Mouse (Mus musculus): ENCODE measurements around the gene Cyp1b1. TPM values are rescaled to one million over a fixed set of nuclear protein-coding genes. Genes with fewer than 3 reads are reported as not detected.

Gene Cyp1b1
- polyA plus RNA-seq (2017; shearing (Covaris generic)) = not detected

DNA sequence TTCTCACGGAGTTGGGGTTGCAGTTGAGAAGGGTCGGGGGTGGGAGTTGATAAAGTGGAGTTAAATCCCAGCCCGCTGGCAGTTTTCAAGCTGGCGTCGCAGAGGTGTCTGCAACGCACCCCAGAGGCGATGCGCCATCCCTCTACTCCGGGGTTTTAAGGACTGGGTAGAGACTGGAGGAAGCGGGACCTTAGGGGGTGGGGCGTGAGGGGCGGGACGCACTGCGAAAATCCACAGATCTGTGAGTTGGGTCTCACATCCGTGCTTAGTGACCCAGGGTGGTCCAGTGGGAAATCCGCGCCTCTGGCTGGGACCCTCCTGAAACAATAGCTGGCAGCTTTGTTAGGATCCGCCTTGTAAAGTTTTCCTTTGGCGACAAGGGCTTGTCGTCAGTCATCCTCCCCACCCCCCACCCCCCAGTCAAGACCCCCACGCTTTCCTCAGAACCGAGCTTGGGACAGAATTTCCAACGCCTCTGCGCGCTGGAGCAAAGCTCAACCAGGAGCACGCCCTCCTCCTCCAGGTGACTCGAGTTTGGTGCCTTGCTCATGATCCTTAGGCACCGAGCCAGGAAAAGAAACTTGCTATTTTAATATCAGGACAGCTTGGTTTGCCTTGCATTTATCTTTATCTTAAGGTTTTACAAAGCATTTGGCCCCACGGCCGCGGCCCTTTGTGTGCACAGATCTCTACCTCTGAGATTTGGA lies at the start of gene Cyp1b1:
Gene Cyp1b1, minus strand, starts transcription at position 131 of the 707 bp plus-strand sequence.
- peak; percentile 8 for ATAC-seq

DNA sequence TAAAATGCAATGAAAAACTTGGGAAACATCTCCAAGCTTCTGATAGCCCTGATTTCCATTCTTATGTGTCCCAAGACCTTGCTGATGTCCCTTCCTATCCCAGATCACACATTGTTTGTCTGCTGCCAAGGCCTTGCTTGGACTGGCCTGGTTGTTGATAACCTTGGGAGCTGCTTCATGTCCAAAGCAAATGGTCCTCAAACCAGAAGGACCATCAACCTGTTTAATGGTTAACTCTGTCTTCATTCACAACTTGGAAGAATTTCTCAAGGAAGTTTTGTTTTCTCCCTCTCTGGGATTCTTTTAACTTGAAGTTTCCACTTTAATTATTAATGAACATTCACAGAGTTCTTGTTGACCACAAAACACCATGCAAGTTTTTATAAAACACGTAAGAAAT lies 47.0 kb upstream of the Cyp1b1 start:
- no peak for ATAC-seq

DNA sequence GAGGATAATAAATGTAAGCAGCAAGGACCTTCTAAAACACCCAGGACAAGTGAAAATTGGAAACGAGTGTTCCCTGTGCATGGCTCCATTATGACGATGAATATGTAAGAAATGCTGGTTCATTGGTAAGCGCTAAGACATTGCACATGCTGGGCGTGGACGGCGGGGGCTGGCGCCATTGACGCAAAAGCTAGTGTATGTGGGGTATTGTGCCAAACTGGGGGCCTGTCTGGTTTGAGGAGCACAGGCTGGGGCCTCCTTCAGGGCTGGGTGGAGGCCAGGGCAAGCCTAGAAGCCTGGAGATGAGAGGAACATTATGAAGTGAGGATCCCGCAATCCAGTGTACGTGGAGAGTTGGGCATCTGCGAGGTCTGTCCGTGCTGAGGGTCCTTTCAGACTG lies 39.0 kb upstream of the Cyp1b1 start:
- no peak for ATAC-seq

DNA sequence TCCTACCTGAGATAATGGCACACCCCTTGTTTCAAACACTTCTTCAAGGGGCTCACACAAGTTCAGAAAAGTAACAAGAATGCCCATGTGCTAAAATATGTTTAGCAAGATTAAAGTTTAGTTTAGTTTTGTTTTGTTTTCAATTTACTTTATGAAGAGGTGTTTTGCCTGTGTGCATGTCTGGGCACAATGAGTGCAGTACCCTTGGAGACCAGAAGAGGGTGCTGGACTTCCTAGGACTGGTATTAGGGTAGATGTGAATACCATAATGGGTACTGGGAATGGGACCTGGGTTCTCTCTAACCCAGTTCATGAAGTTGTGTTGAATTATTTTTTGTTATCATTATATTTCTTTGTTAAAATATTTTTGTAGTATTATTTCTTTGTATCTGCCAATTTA lies 38.0 kb upstream of the Cyp1b1 start:
- no peak for ATAC-seq

DNA sequence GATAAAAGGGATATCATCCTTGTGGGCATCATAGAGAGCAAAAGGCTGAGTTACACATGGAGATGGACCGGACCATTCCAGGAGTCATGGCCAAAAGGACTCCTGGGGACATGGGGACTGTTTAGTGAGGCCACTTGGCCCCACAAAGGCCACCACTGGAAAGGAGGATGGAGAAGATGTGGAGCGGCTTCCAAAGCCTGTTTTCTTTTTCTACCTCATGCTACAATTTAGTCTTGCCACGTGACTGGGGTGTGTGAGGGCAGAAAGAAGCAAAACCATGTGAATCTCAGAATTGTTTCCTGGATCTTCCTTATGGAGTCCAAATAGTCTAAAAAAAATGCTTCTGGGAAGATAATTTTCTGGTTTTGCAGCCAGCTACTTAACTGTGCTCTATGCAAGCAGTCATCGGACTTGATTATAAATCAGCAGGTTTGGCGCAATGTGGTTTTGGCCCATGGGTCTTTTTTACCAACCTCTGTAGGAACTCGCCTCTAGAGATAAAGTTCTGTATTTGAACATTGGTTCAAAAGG lies 36.9 kb upstream of the Cyp1b1 start:
- ATAC-seq = no peak

DNA sequence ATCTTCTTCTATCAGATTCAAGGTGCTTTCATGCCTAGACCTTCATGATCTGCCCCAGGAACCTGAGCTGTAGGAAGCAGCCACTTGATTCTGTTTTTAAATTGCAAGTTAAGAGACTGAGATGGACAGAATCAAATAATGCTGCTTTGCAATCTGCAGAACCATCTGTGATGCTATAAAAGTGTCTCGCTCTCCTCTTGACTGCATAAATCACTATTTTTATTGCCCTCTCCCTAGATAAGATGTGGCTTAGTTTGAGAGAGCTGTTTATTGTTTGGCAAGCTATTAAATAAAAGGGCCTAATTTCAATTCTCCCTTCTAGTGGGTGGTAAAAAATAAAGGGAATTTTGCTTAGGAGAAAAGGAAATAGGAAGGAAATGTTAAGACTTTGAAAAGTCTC lies 34.8 kb upstream of the Cyp1b1 start:
- no peak for ATAC-seq

DNA sequence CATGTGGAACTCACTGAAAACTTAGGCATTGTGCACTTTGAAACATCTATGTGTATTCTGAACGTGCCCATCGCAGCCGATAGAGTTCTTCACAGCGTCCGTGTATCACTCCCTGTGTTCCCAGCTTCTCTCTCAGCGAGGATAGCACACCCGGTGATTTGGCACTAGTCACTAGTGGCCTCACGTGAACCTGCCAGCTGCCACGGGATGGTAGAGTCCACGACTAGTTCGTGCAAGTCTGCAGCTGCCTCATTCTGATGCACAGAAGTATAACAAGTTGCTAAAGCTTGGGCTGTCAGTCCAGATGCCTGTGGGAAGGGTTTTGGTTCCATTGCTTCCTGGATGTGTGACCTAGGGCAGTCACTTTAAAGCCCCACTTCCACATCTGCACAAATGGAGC lies 32.1 kb upstream of the Cyp1b1 start:
- no peak for ATAC-seq

DNA sequence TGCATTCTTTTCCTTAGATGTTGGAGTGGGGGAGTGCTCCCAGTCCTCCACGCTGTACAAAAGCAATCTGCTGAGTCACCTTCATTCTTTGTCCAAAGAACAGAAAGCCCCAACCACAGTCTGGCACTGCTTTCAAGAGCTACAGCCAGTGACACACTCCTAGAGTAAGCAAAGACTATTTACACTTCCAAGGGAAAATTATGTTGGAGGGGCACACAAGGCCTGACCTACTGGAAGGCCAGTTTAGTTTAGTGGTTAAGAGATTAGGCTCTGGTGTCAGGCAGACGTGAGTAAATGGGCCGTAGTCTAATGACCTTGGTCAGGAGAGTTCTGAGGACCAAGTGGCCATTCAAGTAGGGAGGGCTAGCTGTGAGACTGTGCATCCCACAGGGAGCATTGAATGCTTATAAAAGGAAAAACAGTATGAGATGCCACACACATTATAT lies 31.3 kb upstream of the Cyp1b1 start:
- ATAC-seq = no peak

DNA sequence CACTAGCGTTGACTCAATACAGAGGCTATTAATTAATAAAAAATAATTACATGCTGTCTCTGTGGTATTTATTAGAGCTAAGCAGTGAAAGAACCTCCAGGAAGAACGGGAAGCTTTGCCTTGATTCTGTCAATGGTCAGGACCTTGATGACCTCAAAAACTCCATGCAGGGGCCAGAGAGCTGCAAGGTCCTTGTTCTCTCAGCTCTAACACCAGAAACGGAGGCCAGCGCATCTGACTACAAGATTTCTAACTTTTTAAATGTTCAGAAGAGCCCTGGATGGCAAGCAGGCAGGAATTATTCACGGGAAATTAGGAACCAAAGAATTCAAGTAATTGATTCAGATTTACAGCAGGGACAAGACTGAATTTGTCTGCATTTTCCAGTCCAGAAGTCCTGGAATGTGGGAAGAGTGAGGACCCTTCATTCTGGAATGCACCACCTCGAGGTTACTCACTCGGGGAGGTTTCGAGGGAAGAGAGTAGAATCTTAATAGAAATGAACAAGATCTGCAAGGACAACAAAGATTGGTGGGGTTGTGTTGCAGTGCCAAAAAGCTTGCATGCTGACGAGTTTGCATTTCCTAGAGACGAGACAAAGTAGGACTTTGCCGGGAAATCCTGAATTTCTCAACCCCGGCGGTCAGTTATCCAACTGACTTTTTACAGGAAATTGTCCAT lies 30.3 kb upstream of the Cyp1b1 start:
- no peak for ATAC-seq

DNA sequence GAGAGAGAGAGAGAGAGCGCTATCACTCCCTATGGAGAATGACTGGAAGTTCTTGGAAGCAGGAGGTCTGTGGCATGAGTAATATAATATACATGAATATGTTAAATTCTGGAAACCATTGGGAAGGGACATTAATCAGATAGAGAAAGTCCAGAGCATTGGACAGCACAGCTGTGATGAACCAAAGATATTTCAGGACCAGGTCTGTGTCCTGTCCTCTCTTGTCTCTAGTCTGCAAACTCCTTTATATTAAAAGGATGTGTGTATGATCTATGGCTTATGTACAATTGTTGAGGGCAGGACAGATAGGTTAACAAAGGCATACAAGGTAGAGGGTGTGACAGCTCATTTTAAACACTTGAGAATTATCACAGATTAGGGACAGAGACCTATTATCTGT lies 28.6 kb upstream of the Cyp1b1 start:
- no peak for ATAC-seq

DNA sequence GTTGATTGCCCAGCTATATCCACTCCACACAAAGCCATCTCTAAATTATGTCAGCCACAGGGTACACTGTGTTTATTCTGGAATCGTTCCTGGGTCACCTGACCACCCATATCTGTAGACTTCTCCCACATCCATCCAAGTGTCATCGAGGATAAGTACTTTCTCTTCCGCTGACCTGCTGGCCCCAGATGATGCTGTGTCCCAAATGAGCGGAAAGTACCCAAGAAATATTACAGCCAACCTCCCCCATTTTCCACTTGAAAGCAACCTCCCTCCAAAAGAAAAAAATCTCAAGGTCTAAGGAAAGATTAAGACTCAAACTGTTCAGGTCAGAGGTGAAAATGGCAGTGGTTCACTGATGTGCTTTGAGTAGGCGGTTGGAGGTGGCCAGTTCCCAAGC lies 27.8 kb upstream of the Cyp1b1 start:
- no peak for ATAC-seq

DNA sequence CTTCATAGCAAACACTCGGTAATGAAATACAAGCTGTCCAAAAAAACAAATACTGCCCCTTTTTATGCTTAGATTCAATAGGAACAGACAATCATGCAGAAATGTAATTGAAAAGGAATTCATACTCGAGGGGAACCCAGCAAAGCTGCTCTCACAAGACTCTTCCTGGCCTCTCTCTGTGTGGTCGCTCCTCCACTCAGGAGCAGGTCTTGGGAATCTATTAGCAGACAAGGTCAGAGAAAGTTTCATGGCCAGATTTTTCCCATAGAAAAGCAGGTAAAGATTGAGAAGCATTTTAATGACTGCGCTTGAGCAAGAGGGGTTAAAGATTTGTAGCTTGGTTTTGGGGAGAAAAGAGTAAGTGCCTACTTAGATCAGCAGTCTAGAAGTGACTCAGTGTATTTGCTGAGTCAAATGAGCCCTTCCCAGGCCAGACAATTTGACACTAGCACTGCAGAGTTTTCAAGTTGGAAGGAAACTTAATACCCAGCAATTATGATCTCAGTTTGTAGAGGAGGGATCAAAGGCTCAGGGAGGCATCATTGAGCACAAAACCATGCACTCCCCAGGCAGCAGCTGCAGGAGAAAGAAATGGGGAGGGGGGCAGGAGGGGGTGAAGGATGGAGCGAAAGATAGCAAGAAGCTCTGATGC lies 24.1 kb upstream of the Cyp1b1 start:
- ATAC-seq = no peak

DNA sequence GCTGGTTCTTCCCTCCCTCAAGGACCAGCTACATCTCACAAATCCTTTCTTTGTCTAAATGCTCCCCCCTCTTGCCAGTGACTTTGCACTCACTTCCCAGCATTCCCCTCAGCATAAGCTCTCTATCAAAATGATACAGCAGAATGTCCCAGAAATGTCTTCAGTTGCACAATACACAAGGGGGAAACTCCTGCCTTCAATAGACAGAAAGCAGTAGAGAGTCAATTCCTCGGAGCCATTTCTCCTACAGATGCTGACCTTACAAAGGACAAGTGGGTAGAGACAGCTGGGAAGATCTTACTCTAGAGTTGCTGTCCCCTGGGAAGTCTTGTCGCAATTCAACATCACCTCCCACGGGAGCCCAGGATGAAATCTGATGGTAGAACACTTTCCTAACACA lies 22.7 kb upstream of the Cyp1b1 start:
- no peak for ATAC-seq

DNA sequence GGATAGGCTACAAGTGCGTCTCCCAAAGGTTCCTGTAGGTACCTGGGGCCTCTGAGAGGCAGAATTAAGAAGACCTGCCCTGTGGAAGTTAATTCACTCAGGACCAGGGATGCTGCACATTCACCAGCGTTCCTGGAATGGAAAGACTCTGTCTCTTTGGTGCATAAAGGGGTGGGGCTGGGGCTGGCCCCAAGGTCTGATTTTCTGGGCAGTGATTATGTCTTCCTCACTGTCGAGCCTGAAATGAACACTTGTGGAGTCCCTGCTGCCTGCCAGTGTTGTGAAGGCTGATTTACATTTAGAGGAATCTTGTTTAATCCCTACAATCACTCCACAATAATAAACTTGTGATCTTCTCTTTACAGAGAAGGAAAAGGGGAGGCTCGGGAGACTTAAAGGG lies 18.2 kb upstream of the Cyp1b1 start:
- ATAC-seq = no peak

DNA sequence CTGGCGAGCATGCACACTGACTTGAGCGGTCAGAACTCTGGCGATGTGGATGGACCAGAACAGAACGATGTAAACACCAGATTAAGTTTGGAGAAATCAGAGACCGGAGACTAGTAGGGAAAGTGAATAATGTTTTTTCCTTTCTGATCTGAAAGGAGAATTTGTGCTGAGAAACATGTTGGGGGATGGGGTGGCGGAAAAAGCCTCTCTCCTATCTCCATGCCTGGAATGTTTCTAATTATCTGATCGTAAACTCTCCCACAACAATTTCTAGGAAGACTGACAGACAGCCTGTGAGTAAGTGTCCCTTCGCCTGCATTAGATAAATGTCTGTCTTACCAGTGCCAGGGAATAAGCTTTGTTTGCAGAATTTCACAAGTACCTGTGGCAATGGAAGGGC lies 16.1 kb upstream of the Cyp1b1 start:
- no peak for ATAC-seq

DNA sequence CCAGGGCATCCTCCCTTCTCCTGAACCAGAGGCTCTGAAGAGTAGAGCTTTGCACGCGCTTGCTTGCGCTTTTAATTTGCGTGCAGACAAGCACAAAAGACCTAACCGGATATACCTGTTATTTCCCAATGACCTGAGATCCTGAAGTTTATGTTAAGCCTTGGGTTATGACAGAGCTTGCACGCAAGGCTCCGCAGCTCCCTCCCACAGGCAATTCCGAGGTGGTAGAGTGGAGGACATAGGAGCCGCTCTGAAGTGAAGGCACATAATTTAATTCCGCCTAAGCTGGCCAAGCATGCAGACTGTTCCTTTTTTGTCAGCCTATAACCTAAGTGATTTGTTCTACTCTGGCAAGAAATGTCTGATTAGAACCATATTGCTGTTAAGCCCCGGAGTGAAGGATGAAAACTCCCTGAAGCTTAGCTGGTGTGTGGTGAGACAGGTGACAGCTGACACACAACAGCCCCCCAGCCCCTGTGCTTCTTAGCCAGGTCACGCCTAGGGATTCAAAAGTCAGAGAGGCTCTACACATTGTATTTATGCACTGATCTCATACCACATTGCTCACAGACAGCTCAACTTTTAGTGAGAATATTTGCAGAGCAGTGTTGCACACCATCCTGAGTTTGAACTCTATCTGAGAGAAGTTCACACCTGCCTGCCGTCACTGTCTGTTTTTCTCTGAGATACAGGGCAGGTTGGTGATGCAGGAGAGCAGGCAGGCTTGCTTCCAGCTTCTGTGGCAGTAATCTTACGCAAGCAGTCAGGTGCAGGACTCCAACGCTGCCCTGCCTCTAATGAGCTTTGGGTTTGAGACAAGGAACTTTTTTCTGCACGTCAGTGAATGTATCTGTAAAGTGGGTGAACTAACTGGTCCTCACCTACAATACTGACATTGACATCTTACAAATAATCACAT lies 14.0 kb upstream of the Cyp1b1 start:
- no peak for ATAC-seq

DNA sequence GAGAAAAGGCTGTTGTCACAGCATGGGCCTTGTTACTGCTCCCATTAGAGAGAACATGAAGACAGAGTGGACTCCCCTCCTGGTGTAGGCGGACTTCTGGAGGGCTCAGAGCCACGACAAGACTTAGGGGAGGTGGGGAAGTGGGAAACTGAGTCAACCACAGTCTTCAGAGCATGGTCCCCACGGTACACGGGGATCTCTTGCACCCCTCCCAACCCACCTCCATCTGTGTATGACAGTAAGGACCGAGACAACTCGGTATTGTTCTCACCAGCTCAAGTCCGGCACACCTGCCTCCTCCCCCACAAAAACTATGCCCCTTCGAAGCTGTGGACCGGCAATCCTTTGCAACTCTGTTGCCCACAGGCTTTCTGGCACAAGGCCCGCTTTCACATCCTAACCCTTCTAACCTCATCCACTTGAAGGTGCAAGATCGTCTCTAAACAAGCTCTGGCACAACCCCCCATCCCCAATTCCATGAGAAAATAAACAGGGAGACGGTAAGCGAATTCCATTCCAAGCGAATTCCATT lies 13.3 kb upstream of the Cyp1b1 start:
- no peak for ATAC-seq

DNA sequence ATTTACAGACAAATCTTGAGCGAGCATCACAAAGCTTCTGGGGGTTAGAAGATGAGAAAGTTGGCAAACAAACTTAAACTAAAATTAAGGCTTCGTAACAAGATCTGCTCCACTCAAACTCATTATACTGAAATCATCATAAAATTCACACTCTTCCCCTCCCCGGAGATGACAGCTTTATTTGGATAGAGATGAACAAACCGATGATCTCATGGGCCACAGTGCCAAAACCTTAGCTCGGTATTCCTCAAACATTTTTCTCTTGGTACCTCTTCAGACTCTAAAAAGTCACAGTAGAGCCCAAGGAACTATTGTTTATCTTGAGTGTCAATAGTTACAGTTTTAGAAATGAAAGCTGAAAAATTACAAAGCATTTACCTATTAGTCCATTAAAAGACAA lies 11.8 kb upstream of the Cyp1b1 start:
- no peak for ATAC-seq

DNA sequence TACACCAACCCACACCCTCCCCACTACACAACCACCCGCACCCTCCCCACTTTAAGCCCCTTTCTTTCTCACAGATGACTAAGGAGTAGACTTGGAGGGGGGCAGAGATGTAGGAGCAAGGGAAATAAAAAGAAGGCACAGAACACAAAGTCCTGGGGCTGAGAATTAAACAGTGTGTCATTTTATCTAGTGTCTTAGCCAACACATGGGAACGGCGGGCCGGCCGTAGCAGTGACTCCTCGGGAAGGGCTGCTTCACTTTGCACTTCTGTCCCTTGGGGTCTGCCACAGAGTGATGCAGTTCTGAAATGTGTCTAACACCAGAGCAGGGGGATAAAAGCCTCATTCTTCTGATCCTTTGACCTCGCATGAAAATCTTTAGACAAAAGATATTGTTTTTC lies 5.8 kb upstream of the Cyp1b1 start:
- ATAC-seq = no peak

DNA sequence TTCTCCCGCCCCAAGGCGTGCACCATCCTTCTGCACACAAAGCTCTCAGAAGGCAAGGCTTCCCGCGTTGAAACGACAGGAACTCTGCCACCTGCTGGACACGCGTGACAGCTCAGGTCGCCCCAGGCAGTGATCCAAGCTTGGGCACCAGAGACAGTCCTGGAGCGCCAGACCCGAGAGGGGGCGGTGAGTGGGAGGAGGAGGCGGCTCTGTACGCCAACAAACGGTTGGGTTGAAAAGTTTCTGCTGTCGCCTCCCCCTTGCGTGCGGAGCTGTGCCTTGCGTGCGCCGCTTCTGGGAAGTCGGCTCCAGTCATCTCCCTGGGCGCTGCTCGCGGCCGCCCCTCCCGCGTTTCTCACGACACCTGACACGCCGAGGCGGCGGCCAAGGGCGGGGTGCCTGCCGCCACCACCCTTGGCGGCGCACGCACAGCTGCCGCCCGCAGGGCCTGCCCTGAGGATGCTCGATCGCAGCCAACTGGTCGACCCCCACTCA lies 835 bp upstream of the Cyp1b1 start:
- ATAC-seq = peak; percentile 87

DNA sequence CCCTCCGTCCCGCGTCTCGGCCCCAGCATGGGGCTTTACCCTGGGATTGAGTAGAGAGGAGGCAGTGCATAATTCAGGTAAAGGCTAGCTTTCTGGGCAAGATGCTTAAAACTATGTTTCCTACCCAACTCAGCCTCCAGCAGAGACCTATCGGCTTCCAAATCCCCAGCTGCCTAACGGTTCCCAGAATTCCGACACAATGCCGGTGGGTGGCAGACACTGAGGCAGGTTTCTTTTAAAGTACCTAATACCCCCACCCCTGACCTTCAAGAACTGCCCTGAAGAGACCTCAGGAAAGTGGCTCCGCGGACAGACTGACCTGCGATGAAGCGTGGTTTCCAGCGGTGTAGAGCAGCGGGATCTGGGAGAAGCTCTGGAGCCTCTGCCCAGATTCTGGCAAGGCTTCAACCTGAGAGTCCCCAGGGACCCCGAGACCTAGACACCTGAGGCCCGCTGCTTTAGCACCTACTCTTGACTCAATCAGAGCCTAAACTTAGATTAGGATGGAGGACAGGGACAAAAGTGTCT lies 429 bp downstream of the Cyp1b1 start:
- no peak for ATAC-seq
